Mouse (Mus musculus): ENCODE measurements around the gene Esr2.

DNA sequence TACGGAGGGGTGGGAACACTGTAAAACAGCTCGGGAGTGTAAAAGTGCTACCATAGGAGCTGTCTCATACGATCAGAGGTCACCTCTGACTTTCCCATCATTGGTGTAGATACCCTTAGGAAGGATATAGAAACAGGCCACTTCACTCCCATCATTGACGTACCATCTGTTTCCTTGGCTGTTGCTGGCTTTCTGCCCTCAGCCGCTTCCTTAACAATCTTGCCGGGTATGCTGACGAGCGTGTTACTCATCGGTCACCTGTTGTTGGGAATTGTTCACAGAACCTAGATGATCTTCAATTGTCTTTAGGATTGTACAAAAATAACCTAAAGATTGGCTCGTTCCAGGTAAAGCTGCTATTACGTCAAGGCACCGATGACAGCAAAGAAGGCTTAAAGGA, 74.4 kb downstream of the Esr2 start:
- TF ChIP-seq CTCF (IDR thresholded peaks at IDR 0.05) (no peak), POLR2A (IDR thresholded peaks at IDR 0.05; ENCODE audit: insufficient read depth, low read depth, low read length) (no peak)
